8 mouse cellular contexts compared by ENCODE assay signal in genomic region chr2:153292305-153292861, GRCm38 (mm10). TPM values are rescaled to one million over a fixed set of nuclear protein-coding genes. Genes with fewer than 3 reads are reported as not detected.
DNase-seq lines count a peak whose midpoint lies in the region; ATAC-seq and TF ChIP-seq lines count a peak whose summit lies in the region.

No protein-coding gene starts in this region.

- DNase-seq in spleen, adult 12 weeks (ENCODE audit: low spot score) = peak; percentile 21
- DNase-seq in spleen, postnatal 4 days (ENCODE audit: low spot score in 2 of 2) = no peak
- DNase-seq in c-Kit-positive CD71-positive TER-119-positive erythroid progenitor cells, embryonic 14.5 days (ENCODE audit: low spot score) = peak; percentile 66
- DNase-seq in hindbrain, postnatal 0 days (ENCODE audit: low spot score) = peak; percentile 28
- DNase-seq in liver, postnatal 0 days = peak; percentile 43
- no peak for DNase-seq in gastrocnemius, adult 18-20 months (ENCODE audit: low spot score)
- no peak for DNase-seq in cerebellum, postnatal 4 days (ENCODE audit: low spot score in 2 of 2)

- H3K9ac ChIP-seq in hindbrain, postnatal 0 days (replicated peaks; ENCODE audit: low read length) = peak overlapping the region; percentile 91
- no peak overlapping the region for H3K9ac ChIP-seq in liver, postnatal 0 days (replicated peaks)
- peak overlapping the region; percentile 97 for H3K9ac ChIP-seq in neural tube, embryonic 15.5 days (replicated peaks)

- peak overlapping the region; percentile 66 for H3K4me3 ChIP-seq in hindbrain, postnatal 0 days (ENCODE audit: low read length)
- peak overlapping the region; percentile 74 for H3K4me3 ChIP-seq in liver, postnatal 0 days (ENCODE audit: low read depth, low read length)
- H3K4me3 ChIP-seq in neural tube, embryonic 15.5 days (replicated peaks) = peak overlapping the region; percentile 99

- peak overlapping the region; percentile 74; the same call in 1 of the 2 replicates for H3K27ac ChIP-seq in hindbrain, postnatal 0 days
- 0 out of 2 replicates have a peak overlapping the region, but pooled peaks have one; percentile 3 for H3K27ac ChIP-seq in liver, postnatal 0 days (ENCODE audit: low read depth)
- H3K27ac ChIP-seq in neural tube, embryonic 15.5 days (replicated peaks) = no peak overlapping the region

- H3K36me3 ChIP-seq in hindbrain, postnatal 0 days (ENCODE audit: insufficient read depth, low read length) = no peaks in the 10 kb centered on the region
- H3K36me3 ChIP-seq in liver, postnatal 0 days (replicated peaks; ENCODE audit: insufficient read depth, low read length) = no peaks in the 10 kb centered on the region
- no peaks in the 10 kb centered on the region for H3K36me3 ChIP-seq in neural tube, embryonic 15.5 days

- TF ChIP-seq CTCF in hindbrain, postnatal 0 days (IDR thresholded peaks at IDR 0.05; ENCODE audit: low read depth) = no peak
- TF ChIP-seq CTCF in liver, postnatal 0 days (IDR thresholded peaks at IDR 0.05; ENCODE audit: low read depth) = no peak

- H3K4me2 ChIP-seq in hindbrain, postnatal 0 days (ENCODE audit: low read depth, low read length) = peak overlapping the region; percentile 60
- peak overlapping the region; percentile 85 for H3K4me2 ChIP-seq in liver, postnatal 0 days (ENCODE audit: low read depth, low read length)
- H3K4me2 ChIP-seq in neural tube, embryonic 15.5 days = peak overlapping the region; percentile 83

- H3K9me3 ChIP-seq in hindbrain, postnatal 0 days (ENCODE audit: low read length) = no peaks in the 10 kb centered on the region
- H3K9me3 ChIP-seq in liver, postnatal 0 days (ENCODE audit: low read length) = no peaks in the 10 kb centered on the region
- no peaks in the 10 kb centered on the region for H3K9me3 ChIP-seq in neural tube, embryonic 15.5 days (replicated peaks)

- 54% methylated on average over 7 of the region's 7 CpGs for WGBS in hindbrain, postnatal 0 days
- 32% methylated on average over 7 of the region's 7 CpGs for WGBS in liver, postnatal 0 days (ENCODE audit: insufficient replicate concordance)
- 53% methylated on average over 7 of the region's 7 CpGs for WGBS in neural tube, embryonic 15.5 days

- peaks cover 12% of the 10 kb centered on the region for H3K4me1 ChIP-seq in hindbrain, postnatal 0 days (ENCODE audit: insufficient read depth, low read length)
- peaks cover 18% of the 10 kb centered on the region for H3K4me1 ChIP-seq in liver, postnatal 0 days (ENCODE audit: insufficient read depth)
- H3K4me1 ChIP-seq in neural tube, embryonic 15.5 days = peaks cover 31% of the 10 kb centered on the region

- no peak for TF ChIP-seq EP300 in liver, postnatal 0 days (IDR thresholded peaks at IDR 0.05; ENCODE audit: low read depth)

- H3K27me3 ChIP-seq in hindbrain, postnatal 0 days (ENCODE audit: insufficient read depth, low read length) = no peaks in the 10 kb centered on the region
- no peaks in the 10 kb centered on the region for H3K27me3 ChIP-seq in liver, postnatal 0 days (ENCODE audit: insufficient read depth, low read length)
- no peaks in the 10 kb centered on the region for H3K27me3 ChIP-seq in neural tube, embryonic 15.5 days (replicated peaks)

- peak; percentile 39 for ATAC-seq in hindbrain, postnatal 0 days
- ATAC-seq in liver, postnatal 0 days = peak; percentile 24; the same call in 1 of the 2 replicates
- ATAC-seq in neural tube, embryonic 15.5 days (ENCODE audit: low FRiP score) = no peak

RNA-seq across cellular contexts. Expression of gene Kif3b, which starts 1.2 kb away (rescaled TPM):
- 38.1 and 42.3 TPM in 2 replicates for total RNA-seq in hindbrain, postnatal 0 days (2014; rRNA removed)
- polyA plus RNA-seq in hindbrain, postnatal 0 days (2015; fragmentation: Nextera tagmentation; extraction: Ambion mirVana) = 17.6 and 17.7 TPM in 2 replicates
- 1.3 and 1.7 TPM in 2 replicates for polyA plus RNA-seq in liver, postnatal 0 days (2015; fragmentation: Nextera tagmentation; extraction: Ambion mirVana)
- polyA plus RNA-seq in neural tube, embryonic 15.5 days (2015; fragmentation: Nextera tagmentation; extraction: Ambion mirVana) = 18.1 and 21.9 TPM in 2 replicates
- total RNA-seq in gastrocnemius, adult 18-20 months (2021) = 1 to 10 TPM; 3.0 to 3.8 TPM

RNA-seq across cellular contexts. Expression of gene Pofut1, which starts 51.0 kb away (rescaled TPM):
- total RNA-seq in hindbrain, postnatal 0 days (2014; rRNA removed) = 20.7 and 23.6 TPM in 2 replicates
- polyA plus RNA-seq in hindbrain, postnatal 0 days (2015; fragmentation: Nextera tagmentation; extraction: Ambion mirVana) = 4.3 and 4.8 TPM in 2 replicates
- 1.4 and 1.7 TPM in 2 replicates for polyA plus RNA-seq in liver, postnatal 0 days (2015; fragmentation: Nextera tagmentation; extraction: Ambion mirVana)
- 5.3 and 5.5 TPM in 2 replicates for polyA plus RNA-seq in neural tube, embryonic 15.5 days (2015; fragmentation: Nextera tagmentation; extraction: Ambion mirVana)
- total RNA-seq in gastrocnemius, adult 18-20 months (2021) = 1 to 10 TPM; 7.3 to 9.5 TPM

RNA-seq across cellular contexts. Expression of gene Plagl2, which starts 51.2 kb away (rescaled TPM):
- total RNA-seq in hindbrain, postnatal 0 days (2014; rRNA removed) = 5.0 and 6.4 TPM in 2 replicates
- polyA plus RNA-seq in hindbrain, postnatal 0 days (2015; fragmentation: Nextera tagmentation; extraction: Ambion mirVana) = 2.3 and 2.4 TPM in 2 replicates
- polyA plus RNA-seq in liver, postnatal 0 days (2015; fragmentation: Nextera tagmentation; extraction: Ambion mirVana) = 4.3 and 4.4 TPM in 2 replicates
- 4.4 and 8.9 TPM in 2 replicates for polyA plus RNA-seq in neural tube, embryonic 15.5 days (2015; fragmentation: Nextera tagmentation; extraction: Ambion mirVana)
- 1 to 10 TPM; 2.6 to 3.1 TPM for total RNA-seq in gastrocnemius, adult 18-20 months (2021)

RNA-seq across cellular contexts. Expression of gene Asxl1, which starts 53.2 kb away (rescaled TPM):
- total RNA-seq in hindbrain, postnatal 0 days (2014; rRNA removed) = 26.7 and 27.1 TPM in 2 replicates
- polyA plus RNA-seq in hindbrain, postnatal 0 days (2015; fragmentation: Nextera tagmentation; extraction: Ambion mirVana) = 12.8 and 13.3 TPM in 2 replicates
- polyA plus RNA-seq in liver, postnatal 0 days (2015; fragmentation: Nextera tagmentation; extraction: Ambion mirVana) = 5.1 and 5.7 TPM in 2 replicates
- 10.2 and 10.6 TPM in 2 replicates for polyA plus RNA-seq in neural tube, embryonic 15.5 days (2015; fragmentation: Nextera tagmentation; extraction: Ambion mirVana)
- total RNA-seq in gastrocnemius, adult 18-20 months (2021) = 1 to 10 TPM; 8.4 to 9.2 TPM

Comparison
In these comparisons a context has a peak if more than half of its experiments do, and no peak if none do; other contexts are left out.
1. DNase-seq: peak in spleen, adult 12 weeks (single experiment), c-Kit-positive CD71-positive TER-119-positive erythroid progenitor cells, embryonic 14.5 days (single experiment), hindbrain, postnatal 0 days (single experiment) and liver, postnatal 0 days (single experiment); none in spleen, postnatal 4 days (0 of 2), gastrocnemius, adult 18-20 months (single experiment) and cerebellum, postnatal 4 days (0 of 2).
2. Peak in every context shown above with its lines, with median percentiles within 50 percentile points of each other: H3K4me2 ChIP-seq and H3K4me3 ChIP-seq.